Mouse (Mus musculus): ENCODE measurements around the gene Mlycd. TPM values are rescaled to one million over a fixed set of nuclear protein-coding genes. Genes with fewer than 3 reads are reported as not detected.

The Mlycd gene
- 11.4 TPM for polyA plus RNA-seq (2017; shearing (Covaris generic))

DNA sequence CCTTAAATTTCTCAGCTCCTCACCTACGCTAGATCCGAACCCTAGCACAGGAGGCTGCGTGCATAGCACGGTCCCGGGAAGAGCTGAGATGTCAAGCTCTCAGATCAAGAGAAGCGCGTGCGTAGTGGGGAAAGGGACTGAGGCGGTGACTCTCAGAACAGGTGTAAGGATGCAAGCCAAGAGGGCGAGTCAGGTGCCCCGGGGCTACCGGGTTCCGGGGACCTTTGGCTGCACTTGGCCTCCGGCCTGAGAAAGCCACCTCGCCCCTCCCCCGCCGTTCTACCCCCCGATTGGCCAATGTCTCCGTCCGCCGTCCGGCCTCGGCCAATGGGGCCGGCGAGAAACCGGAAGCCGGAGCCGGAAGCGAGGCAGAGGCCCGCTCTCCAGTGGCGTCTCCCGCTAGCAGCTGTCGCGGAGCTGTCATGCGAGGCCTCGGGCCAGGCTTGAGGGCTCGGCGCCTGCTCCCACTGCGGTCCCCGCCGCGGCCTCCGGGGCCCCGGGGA is at the start of gene Mlycd:
Mlycd (plus strand) TSS at position 355 of the 503 bp plus-strand sequence.

DNA sequence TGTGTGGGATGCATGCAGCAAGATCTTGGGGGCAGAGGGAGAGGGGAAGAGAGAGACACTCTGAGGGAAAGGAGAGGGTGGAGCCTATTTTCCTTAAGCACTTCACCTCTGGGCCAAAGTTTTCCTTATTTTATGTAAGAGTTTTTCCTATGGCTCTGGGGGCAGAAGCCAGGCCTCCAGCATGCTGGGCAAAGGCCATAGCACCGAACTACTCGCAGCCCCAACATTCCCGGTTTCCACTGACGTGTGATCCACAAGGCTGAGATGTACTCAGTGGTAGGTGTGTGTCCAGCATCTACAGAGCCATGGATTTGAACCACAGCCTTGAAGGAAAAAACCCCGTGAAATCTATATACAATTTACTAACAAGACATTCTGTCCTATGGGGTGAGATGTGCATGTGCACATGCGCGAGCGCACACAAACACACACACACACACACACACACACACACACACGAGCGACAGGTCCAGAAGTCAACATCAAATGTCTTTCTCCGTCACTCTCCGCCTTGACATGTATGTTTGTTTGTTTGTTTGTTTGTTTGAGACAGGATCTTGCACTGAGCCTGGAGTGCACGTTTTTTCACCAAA is 39.0 kb downstream of the Mlycd start, which contains the start of gene Osgin1:
Osgin1 (plus strand) TSS at position 543 of the 593 bp plus-strand sequence.

DNA sequence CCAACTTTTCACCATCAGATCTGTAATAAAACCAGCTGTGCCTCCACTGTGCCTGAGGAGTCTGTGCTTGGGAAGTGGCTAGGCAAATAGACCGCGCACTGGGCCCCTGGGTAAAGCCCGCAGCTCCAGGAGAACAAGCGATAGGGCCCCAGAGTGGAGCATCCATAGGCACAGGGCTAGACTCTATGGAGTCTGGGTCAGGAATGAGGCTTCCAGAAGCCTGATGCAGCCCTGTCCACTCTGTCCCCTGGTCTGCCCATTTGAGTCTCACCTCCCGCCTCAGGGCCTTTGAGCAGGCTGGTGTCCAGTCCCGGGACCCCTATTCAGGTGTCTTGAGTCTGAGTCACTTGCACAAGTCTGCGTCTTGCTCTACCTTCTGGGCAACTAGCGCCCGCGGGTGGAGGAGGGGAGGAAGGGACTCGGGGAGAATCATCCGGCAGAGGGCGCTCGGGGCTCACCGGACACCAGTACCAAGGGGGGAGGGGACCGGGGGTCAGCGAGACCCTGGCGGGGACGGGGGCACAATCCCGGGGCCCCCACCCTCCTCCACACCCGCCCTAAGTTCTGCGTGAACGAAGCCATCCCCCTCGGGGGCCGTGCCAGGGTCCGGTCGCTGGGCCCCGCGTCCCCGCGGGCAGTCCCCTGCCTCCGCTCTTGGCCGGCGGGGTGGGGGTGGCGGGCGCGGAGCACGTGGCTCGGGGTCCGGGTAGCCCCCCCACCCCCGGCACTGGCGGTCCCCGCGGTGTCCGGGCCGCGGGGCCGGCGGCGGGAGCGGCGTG is 51.7 kb downstream of the Mlycd start, which contains the start of gene Necab2:
Necab2 (plus strand) TSS at position 509 of the 779 bp plus-strand sequence.

Other genes with a start within 250 kb of the Mlycd start
- 115 TPM for gene Hsbp1, start 50.4 kb upstream of the Mlycd start, polyA plus RNA-seq (2017; shearing (Covaris generic))
- 3.1 TPM for gene Osgin1, start 39.2 kb downstream of the Mlycd start, polyA plus RNA-seq (2017; shearing (Covaris generic))
- not detected for gene Necab2, start 51.8 kb downstream of the Mlycd start, polyA plus RNA-seq (2017; shearing (Covaris generic))
- gene Slc38a8, start 106.8 kb downstream of the Mlycd start, polyA plus RNA-seq (2017; shearing (Covaris generic)), result not detected
- 91.7 TPM for gene Mbtps1, start 163.9 kb downstream of the Mlycd start, polyA plus RNA-seq (2017; shearing (Covaris generic))
- gene Hsdl1, start 180.3 kb downstream of the Mlycd start, polyA plus RNA-seq (2017; shearing (Covaris generic)), result 129 TPM
- gene Dnaaf1, start 180.4 kb downstream of the Mlycd start, polyA plus RNA-seq (2017; shearing (Covaris generic)), result not detected
- gene Taf1c, start 210.3 kb downstream of the Mlycd start, polyA plus RNA-seq (2017; shearing (Covaris generic)), result 23.6 TPM
- gene Adad2, start 217.9 kb downstream of the Mlycd start, polyA plus RNA-seq (2017; shearing (Covaris generic)), result not detected
- gene Kcng4, start 240.8 kb downstream of the Mlycd start, polyA plus RNA-seq (2017; shearing (Covaris generic)), result not detected